Mouse (Mus musculus): Measurements from ENCODE around the gene Mex3d.

DNA sequence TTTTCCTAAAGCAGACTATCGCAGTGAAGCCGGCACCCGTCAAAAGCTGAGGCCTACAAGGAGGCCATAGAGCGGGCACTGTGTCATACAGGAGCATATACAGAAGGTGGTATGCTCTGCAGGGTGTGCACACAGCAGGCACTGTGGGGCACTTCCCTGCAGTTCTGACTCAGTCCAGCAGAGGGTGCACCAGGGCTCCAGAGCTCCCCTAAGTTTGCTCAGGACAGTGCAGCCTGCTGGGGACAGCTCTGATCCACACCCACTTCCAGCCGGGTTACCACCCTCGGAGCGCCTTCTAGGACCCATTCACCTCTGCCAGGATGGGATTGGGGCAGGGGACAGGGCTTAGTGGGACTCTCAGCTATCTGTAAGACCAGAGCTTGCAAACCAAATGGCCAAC lies 37.2 kb downstream of the Mex3d start:
- TF ChIP-seq CTCF (IDR thresholded peaks at IDR 0.05; ENCODE audit: extremely low read depth, insufficient read length, insufficient replicate concordance, low read depth, low read length) (peak; percentile 93), POLR2A (IDR thresholded peaks at IDR 0.05; ENCODE audit: low read depth, low read length) (no peak)
